Mouse (Mus musculus) lung, adult 18-20 months (tissue): Measurements from ENCODE around the gene Mcub.

Source experiments
- DNase-seq, 2 experiments: peaks; one replicate each; pipeline ENCODE4 v3.0.0; 2022; ENCODE audit warnings: mixed read lengths in 2 of 2

Gene Mcub

DNA sequence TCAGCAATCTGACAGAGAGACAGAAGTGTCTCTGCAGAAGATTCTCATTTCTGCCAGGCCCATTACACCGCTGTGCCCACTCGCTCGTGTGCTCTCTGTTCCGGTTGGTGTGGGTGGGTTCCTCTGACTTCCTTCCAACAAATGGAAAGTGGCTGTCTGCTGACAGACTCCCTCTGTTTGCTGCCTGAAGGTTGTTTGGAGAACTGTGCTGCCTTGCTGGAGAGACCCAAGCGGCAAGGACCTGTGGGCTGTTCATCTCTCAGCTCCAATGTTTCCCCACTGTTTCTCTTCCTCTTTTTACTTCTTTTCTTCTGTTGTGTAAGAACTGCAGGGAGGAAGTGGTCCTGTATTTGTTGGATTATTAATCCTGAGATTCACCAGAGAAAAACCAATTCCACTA is 21.6 kb downstream of the Mcub start:
- DNase-seq = peak; percentile 44 to 45

DNA sequence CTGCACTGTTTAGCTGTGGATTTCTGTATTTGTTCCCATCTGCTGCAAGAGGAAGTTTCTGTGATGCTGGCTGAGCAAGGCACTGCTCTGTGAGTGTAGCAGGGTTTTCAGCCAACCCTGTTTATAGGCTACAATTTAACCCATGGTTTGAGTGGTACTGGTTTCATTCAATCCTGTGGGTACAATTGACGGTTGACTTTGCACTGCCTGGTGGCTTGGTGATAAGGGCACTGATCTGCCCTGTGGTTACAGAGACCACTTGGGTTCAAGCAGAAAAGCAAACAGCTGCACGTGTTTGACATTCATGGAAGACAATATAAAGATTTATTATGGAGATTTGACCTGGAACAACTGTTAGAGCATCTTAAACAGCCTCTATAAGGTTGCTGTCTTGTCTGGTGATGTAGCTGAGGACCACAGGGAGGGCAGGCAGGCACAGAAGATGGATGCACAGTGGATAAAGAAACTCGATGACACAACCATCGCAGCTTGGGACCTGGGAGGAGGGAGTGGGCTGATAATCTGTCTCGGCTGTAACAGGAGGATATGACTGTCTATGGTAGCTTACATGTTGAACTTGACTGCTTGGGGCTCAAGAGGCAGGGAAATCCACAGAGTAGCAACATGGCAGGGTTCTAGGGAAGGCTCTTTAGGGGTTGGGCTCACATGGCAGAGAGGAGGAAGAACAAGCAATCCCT is 23.6 kb downstream of the Mcub start:
- DNase-seq = no peak

DNA sequence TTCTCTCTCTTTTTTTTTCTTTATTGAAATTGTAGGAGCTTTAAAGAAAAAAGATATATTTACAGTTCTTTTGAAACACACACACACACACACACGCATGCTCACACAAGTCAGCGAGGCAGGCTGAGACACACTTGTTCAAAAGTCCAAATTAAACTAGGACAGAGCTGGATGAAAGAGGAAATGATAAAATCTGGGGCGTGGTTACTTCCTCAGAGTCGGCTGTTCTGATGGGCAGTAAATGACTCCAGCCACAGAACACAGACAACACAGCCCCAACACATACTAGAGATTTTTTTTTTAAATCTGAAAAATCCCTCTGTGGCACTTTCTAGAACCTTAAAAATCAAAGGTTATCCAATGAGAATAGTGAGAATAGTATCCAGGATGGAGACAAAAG is 26.2 kb downstream of the Mcub start:
- peak in 1 of 2 experiments; percentile 28 for DNase-seq

DNA sequence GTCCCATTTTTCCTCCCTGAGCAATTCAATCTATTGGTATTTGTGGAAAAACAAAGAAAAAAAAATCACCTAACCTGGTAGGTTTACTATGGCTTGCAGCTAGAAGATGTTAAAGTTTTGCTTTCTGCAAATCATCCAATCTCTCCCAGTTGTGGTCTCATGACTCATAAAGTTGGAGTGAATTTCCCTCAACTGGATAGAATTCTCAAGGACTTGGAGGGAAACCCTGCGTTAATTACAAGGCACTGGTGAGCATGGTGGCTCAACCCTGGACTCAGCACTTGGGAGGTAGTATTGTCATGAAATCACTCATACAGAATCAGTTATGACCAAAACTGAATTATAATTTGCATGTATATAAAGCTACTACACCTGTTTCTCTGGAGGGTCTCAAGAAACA is 28.7 kb downstream of the Mcub start:
- no peak for DNase-seq

DNA sequence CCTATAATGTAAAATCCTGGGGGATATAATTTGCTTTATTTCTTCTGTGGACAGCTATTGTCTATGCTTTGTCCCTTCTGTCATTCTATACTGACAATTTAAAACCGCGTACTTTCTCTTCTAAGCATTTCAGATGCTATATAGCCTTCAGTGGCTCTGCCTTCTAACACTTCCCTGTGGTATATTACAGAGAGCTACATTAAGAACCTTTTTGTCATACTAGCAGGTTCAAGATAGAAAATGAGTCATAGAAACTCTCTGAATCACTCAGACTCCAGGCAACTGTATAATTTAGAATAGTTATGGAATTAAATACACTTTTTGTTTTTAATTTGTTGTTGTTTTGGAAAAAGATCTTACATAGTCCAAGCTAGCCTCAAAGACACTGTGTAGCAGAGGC is 29.2 kb downstream of the Mcub start:
- no peak for DNase-seq

DNA sequence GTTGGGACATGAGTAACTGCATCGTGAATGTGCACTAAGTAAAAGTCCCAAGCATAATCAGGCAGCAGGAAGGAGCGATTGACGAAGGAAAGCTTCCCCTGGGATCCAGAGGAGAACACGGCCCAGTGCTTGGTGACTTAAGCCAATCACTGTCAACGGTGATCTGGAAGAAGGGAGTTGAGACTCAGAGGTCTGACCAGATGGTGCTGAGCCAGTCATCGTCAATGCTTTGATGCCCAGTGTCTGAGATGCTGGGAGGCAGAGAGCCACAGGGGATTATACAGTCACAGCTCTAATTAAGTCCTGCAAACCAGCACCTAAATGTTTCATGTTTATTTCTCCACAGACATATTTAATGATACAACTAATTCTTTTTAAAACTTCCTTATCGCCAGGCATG is 30.9 kb downstream of the Mcub start:
- no peak for DNase-seq

DNA sequence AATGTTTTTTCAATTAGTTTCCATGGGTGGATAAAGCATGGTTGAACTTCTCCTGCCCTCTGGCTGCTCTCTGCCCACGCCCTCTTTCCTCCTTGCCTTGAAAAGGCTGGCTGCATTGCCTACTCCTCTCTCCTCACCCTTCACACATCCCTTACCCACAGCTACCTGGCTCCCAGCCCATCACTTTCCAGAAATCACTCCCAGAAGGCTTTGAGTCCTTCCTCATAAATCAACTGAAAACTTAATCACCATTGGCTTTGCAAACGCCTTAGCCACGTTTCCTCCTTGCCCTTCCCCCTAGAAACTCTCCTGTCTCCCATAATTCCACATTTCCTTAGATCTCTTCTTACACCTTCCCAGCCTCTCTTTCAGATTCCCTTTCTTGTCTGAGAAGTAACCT is 32.2 kb downstream of the Mcub start:
- peak; percentile 36 to 44 for DNase-seq

DNA sequence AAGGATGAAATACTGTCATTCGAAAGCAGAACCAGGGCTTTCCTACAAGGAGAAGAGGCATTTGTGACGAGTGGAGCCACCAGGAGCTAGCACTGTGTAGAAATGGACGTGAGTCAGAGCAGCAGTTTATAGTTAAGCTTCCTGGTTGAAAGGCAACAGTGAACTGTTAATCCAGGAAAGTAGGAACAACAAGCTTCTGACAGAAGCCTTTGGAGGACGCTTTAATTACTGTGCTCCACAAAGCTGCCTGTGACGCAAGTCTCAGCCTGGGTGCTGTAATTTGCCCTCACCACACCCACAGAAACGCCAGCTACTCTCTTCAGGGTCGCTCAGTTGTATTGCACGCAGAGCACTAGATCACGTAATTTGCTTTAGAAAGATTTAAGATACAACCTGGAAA is 33.4 kb downstream of the Mcub start:
- peak; percentile 15 to 34 for DNase-seq

DNA sequence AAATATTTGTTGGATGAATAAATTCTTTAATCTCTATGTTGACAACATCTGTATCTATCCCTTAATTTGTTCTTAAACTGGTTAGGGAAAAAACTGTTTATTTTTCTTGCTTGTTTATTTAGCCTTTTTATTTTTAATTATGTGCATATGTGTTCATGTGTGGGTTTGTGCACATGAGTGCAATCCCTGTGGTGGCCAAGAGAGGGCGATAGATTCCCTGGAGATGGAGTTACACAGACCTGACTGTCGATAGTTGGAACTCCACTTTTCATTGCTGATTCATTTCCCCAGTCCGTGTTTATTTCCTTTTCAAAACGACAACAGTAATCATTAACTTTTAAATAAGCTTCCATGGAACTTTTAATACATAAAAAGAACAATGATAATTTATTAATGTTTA is 37.6 kb downstream of the Mcub start:
- no peak for DNase-seq

DNA sequence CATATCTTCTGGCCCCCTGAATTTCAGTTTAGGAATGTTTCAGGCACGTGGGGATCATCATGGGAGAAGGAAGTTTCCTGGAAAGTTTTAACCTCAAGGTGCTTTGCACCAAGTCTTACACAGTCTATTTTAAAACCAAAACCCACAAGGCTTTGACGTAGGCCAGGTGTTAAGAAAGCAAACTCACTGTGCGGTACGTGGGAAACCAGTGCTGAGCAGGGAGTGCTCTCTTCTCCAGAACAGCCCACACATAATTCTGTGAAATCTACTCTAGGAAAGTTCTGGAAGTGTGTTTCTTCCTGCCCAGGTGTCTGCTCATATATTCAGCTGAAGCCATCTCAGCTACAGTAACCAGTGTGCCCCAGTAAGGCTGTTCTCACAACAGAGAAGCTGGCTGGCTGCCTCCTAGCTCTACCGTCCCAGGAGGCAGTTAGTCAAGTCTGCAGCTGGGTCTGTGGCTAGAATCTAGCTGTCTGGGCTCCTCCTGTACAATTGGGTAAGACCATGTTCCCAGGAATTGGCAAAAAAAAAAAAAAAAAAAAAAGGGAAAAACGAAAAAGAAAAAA is 39.7 kb downstream of the Mcub start:
- DNase-seq = no peak

DNA sequence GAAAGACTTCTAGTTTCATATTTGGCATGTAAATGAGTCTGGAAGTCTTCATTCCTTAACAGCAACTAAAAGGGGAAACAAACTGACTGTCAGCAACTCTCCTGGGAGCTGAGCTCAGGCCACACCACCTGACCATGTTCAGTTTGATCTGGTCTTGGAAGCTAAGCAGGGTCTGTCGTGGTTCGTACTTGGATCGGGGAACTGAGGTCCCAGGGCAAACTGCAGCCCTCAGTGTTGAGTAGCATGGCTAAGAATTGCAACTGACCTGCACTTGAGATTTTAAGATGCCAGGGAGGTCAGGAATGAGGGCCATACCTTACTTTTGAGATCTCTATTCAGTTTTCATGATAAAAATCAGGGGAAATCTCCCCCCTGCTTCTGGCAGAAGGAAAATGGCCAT is 44.1 kb downstream of the Mcub start:
- no peak for DNase-seq

DNA sequence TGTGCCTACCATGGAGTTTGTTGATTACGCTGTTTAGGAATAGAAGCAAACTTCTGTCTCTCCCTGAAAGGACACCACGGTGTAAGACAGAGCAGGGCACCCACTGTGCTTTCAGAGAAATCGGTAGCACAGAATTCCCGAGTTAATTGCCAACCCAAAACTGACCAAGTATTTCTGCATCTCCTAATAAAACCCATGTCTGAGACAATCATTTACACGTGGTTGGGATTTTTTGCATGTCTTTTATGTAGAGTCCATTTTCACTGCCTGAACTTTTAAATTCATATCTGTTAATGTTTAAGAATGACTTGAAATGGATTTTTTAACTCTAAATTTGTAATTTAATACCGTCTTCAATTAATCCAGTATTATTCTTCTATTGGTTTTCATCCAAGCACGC is 46.4 kb downstream of the Mcub start:
- DNase-seq = no peak

DNA sequence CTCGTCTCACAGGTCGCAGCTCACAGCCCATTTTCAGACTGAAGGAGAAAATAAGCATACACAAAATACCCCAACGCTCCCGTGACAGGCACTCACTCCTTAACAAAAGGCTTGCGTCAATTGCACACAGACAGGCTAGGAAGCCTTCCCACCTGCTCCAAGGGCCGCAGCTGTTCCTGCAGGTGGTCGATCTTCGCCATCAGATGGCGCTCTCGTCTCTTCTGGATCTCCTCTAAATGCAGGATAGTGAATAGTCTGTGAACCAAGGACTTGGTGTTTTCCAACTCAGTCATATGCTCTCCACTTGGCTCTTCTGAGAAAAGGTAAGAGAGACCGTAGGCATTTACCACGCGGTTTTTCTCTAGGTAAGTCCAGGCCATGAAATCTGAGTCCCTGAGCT is 51.6 kb downstream of the Mcub start:
- DNase-seq = peak; percentile 60 to 71

DNA sequence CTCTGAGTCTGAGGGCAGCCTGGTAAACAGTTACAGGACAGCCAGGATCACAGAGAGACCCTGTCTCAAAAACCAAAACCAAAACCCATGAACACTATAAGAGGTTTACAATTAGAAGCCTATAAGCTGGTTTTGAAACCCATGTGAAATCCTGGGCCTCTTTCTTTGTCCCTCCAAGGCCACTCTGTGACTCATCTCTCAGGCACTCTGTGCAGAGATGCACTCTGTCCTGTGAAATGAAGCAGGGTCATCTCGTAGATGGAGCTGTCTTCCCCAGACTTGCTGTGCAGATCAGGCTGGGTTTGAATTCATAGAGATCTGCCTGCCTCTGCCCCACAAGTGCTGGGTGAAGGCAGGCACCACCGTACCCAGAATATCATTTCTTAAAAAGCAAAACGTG is 52.6 kb downstream of the Mcub start:
- no peak for DNase-seq

DNA sequence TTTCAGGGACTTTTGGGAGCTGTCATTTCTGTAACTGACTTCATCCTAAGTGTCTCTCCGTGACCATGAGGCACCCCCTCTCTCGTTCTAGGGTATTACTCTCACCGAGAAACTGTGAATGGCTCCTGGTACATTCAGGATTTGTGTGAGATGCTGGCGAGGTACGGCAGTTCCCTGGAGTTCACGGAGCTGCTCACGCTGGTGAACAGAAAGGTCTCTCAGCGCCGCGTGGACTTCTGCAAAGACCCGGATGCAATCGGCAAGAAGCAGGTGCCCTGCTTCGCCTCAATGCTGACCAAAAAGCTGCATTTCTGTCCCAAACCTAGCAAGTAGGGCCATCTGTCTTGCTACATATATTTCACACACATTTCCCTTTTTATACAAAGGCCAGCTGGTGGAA is 56.8 kb downstream of the Mcub start:
- DNase-seq = no peak

DNA sequence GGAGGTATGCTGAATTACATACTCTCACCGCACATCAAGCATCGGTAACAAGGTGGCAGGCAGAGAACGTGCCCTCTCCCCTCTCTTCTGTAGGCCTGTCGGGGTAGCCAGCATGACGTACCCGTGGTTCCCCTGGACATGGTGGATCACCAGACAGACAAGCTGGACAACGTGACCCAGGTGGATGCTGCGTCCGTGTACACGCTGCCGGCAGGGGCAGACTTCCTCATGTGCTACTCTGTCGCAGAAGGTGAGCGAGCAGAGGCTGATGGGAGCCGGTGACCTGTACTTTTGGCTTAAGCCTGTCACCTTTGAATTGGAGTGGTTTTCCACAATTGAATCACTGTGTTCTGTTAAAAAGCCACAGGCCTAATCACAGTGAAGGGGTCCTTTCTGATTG is 58.0 kb downstream of the Mcub start:
- DNase-seq = no peak

DNA sequence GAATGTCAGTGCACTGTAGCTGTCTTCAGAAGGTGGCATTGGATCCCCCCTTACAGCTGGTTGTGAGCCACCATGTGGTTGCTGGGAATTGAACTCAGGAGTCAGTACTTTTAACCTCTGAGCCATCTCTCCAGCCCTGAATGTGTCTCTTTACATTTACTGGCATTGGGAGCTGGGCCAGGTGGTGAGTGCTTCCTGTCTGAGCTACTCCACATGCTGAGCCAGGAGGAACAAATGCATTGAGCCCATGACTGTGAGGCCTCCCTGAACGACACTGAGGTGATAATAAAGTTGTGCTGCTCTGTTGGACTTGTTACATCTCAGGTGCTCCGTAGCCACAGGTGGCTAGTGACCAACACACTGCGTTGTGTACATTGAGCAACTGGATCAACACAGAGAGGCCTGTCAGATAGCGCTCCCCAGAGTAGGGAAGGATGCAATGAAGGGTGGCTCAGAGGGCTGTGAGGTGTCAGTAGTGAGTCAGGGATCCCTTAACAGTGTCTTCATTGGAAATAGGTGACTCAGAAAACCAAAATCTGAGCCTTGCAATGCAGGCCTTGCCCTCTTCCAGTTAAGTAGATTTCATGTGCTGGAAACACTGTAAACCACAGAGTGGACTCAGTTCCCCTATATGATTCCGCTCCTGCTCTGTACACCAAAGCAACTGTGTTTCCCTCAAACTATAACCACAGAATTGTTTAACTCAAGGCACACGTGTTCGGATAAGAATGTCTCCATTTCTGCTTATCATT is 65.4 kb downstream of the Mcub start:
- DNase-seq = no peak

DNA sequence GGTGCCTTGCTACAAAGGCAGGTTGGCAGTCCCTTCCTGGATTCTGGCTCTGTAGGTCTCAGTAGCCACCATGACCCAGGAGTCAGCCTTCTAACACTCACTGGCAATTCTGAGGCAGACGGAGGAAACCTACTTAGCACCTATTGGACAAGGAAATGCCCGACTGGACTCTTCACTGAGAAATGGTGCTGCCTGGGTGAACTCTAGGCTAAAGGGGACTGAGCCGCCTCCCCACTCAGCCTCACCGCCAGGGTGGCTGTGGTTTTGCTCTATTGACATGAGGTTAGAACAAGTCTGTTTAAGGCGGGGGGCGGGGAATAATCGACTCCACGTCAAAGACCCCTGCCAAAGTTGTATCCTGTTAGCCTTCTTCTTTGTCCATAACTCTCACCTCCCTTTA is 66.1 kb downstream of the Mcub start:
- DNase-seq = no peak

DNA sequence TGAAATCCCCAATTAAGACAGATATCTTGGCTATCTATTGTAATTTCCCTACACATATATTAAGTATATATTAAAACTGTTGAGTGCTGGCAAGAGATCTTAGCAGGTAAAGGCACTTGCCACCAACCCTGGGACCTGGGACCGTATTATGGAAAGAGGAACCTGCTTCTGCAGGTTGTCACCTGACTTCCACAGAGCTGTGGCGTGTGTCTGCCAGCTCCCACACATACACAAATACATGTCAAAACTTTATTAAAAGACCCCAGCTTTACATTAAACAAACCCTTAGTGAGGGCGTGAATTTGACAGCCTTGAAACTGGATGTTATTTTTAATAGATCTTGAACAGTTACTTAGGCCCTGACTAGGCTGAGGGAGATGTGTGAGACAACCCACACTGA is 66.6 kb downstream of the Mcub start:
- DNase-seq = no peak

DNA sequence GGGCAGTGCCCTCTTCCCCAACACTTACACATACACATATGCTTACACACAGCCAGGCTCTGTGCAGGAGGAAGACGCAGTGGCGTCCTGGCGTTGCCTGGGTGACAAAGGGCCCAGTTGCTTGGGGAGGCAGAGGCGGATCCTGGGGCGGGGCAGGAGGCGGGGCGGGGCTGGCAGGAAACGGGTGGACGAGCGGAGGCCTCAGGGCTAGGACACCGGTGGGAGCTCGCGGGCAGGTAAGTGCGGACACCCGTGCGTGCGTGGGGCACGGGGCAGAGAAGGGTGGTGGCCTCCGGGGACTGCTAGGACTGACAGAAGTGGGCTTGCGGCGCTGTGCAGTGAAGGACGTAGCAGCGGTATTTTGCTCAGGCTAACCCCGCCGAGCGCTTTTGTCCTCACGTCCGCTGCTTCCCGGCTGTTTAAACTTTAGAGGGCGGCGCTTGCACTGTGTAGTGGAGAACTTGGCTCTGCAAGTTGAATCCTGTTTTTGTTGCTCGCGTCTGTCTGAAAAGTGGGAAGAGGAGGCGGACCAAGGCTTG is 68.7 kb downstream of the Mcub start, which contains the start of gene Casp6:
Gene Casp6 (plus strand): TSS at position 155 of the 539 bp plus-strand sequence.
- DNase-seq = peak; percentile 85 to 89

DNA sequence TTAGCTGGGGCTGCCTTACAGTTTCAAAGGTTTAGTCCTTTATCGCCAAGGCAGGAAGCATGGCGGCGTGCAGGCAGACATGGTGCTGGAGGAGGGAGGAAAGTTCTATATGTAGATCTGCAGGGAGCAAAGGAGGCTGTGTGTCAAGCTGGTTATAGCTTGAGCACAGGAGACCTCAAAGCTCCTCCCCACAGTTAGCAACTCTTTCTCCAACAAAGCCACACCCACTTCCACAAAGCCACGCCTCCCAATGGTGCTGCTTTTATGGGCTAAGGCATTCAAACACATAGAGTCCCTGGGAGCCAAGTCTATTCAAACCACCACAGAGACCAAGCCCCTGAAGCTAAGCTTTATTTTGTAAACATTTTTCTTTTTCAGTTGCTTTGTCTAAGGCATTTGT is 71.1 kb downstream of the Mcub start:
- DNase-seq = no peak

DNA sequence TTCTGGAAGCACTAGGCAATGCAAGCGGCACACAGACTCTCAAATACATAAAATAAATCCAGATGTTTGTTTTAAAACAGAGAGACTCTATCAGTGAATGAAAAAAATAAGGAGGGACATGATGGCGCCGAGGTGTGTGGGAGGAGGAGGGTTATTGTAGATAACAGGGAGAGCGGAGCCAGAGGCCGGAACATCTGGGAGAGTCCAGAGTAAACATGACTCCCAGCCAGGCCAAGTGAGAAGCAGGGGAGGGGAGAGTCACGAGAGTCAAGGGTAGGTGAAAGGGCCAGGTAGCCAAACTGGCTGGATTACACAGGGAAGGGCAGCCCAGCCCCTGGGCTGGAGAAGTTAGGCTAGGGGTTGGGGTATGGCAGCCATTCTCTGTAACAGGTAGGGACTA is 73.4 kb downstream of the Mcub start:
- peak in 1 of 2 experiments; percentile 17 for DNase-seq

DNA sequence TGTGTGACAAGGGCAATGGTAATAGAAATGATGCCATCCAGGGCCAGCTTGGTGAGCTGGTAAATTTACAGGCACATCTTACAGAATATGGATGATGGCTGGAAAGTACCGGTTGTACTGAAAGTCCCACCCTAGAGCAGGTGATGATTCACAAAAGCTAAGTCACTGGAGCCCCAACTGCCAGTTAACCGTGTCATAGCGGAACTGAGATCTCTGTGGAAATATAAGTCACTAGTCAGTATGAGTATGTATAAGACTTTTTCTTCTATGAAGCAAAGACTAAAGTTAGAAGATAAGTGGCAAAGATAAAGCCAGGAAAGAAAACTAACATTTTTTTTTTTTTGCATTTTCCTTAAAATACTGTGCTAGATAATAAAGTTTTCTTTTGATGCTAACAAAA is 76.9 kb downstream of the Mcub start:
- no peak for DNase-seq

DNA sequence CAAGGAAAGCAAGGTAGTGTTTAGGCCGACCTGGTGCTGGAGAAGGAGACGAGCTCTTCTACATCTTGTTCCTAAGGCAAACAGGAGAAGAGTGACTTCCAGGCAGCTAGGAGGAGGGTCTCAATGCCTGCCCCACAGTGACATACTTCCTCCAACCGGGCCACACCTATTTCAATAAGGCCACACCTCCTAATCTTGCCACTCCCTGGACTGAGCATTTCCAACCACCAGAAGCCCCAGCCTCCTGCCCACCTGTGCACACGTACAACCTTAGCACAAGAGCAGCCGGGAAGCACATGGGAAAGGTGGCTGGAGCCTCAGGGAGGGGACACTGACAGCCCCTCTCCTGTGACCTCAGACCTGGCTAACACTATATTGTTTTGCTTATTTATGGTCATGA is 78.0 kb downstream of the Mcub start:
- DNase-seq = no peak
